Mouse (Mus musculus) monocyte, adult 2 months (primary cell): ENCODE data around the gene Ky.

ENCODE experiments used
- DNase-seq, 2 experiments: peaks; one replicate each; pipeline ENCODE4 v3.0.0; 2022; ENCODE audit warnings: low spot score in 2 of 2, low read depth in 1 of 2

Gene Ky

GRCm38 (mm10) chr9:102502015-102502633 is 3.4 kb upstream of the Ky start:
- no peak for DNase-seq

- no peak for DNase-seq
Observed at GRCm38 (mm10) chr9:102504716-102505378, 703 bp upstream of the Ky start.

GRCm38 (mm10) chr9:102508315-102508714 is 2.8 kb downstream of the Ky start:
- DNase-seq, result no peak

- DNase-seq, result no peak
Observed at GRCm38 (mm10) chr9:102511423-102511822, 5.9 kb downstream of the Ky start.

- no peak for DNase-seq
Observed at GRCm38 (mm10) chr9:102513578-102513977, 8.0 kb downstream of the Ky start.

- DNase-seq, result no peak
Observed at GRCm38 (mm10) chr9:102518443-102518842, 12.9 kb downstream of the Ky start.

- peak in 1 of 2 experiments; percentile 31 for DNase-seq
Observed at GRCm38 (mm10) chr9:102521396-102521795, 15.8 kb downstream of the Ky start.

GRCm38 (mm10) chr9:102528106-102528505 is 22.6 kb downstream of the Ky start:
- no peak for DNase-seq

- DNase-seq, result no peak
Observed at GRCm38 (mm10) chr9:102528561-102528960, 23.0 kb downstream of the Ky start.

GRCm38 (mm10) chr9:102529008-102529407 is 23.5 kb downstream of the Ky start:
- no peak for DNase-seq

- no peak for DNase-seq
Observed at GRCm38 (mm10) chr9:102531051-102531892, 25.7 kb downstream of the Ky start.

- DNase-seq, result no peak
Observed at GRCm38 (mm10) chr9:102536968-102537367, 31.4 kb downstream of the Ky start.

- no peak for DNase-seq
Observed at GRCm38 (mm10) chr9:102539699-102540098, 34.1 kb downstream of the Ky start.

GRCm38 (mm10) chr9:102541666-102542065 is 36.1 kb downstream of the Ky start:
- peak in 1 of 2 experiments; percentile 7 for DNase-seq

- DNase-seq, result no peak
Observed at GRCm38 (mm10) chr9:102542540-102542939, 37.0 kb downstream of the Ky start.

GRCm38 (mm10) chr9:102543761-102544115 is 38.2 kb downstream of the Ky start:
- DNase-seq, result no peak

GRCm38 (mm10) chr9:102544116-102544772 is 38.7 kb downstream of the Ky start:
- no peak for DNase-seq

- DNase-seq, result peak; percentile 33 to 57
Observed at GRCm38 (mm10) chr9:102544773-102545366, 39.3 kb downstream of the Ky start.

- DNase-seq, result no peak
Observed at GRCm38 (mm10) chr9:102545406-102546255, 40.1 kb downstream of the Ky start.
